Mouse (Mus musculus): ENCODE results near the gene Hacl1.

The Hacl1 gene

GRCm38 (mm10) chr14:31662555-31663211 lies 21.6 kb upstream of the Hacl1 start:
- peak; percentile 52 for DNase-seq (ENCODE audit: low spot score)

- DNase-seq (ENCODE audit: low spot score), result peak; percentile 82
Observed at GRCm38 (mm10) chr14:31661671-31662554, 20.8 kb upstream of the Hacl1 start.

GRCm38 (mm10) chr14:31660312-31661093 lies 19.4 kb upstream of the Hacl1 start:
- no peak for DNase-seq (ENCODE audit: low spot score)

GRCm38 (mm10) chr14:31659501-31660181 lies 18.6 kb upstream of the Hacl1 start:
- peak; percentile 39 for DNase-seq (ENCODE audit: low spot score)

DNA sequence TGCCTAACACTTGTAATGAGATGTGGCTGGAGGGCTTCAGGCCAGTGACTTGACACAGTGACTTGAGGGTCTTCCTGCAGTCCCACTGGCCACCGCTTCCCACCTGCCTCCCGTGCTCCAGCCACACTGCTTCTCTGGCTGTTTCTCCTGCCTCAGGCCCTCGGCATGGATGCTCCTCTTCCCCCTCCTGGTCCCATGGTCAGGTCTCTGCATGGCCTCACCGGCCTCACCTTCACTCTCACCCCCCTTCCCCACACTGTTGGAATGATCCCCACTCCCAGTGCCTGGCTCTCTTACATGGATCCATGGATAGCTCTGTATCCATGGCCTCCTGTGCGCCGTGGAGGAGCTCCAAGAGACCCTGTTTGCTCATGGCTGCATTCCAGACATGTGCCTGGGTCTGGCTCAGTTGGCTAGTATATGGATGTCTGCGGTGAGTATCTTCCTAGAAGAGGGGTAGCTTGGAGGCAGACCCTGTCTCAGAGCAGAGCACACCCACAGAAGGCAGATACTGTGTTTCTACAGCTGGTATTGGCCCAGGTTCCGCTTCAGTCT lies 17.1 kb upstream of the Hacl1 start:
- no peak for DNase-seq (ENCODE audit: low spot score)

DNA sequence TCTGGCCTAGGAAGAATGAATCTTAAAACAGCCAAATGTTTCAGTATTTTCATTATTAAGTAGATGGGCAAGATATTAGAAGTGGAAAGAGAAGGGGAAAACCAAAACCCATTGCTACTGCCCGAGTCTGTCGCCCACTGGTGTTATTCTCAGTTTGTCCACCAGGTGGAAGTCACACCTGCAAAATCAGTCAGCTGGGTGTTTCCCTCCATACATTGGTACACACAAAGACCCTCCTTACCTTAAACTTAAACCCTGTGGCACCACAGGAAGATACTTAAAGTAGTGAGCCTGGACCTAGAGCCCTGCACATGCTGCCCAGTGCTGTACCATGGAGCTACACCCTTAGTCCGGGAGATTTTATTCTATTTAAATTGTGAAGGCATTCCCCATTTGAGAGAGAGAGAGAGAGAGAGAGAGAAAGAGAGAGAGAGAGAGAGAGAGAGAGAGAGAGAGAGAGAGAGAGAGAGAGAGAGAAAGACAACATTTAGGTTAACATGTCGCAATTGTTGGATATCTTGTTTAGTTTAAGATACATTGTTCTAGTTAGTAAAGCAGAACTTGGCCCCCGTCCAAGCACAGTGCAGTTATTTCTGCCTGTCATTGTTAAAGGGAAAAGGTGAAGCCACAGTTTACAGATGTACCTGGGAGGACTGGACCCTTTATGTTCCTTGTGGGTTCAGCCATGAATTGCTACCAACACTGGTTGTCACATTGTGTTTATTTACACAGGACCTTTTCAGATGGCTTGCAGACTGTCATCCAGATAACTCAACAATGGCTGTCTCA lies 16.0 kb upstream of the Hacl1 start:
- DNase-seq (ENCODE audit: low spot score), result peak; percentile 61

DNA sequence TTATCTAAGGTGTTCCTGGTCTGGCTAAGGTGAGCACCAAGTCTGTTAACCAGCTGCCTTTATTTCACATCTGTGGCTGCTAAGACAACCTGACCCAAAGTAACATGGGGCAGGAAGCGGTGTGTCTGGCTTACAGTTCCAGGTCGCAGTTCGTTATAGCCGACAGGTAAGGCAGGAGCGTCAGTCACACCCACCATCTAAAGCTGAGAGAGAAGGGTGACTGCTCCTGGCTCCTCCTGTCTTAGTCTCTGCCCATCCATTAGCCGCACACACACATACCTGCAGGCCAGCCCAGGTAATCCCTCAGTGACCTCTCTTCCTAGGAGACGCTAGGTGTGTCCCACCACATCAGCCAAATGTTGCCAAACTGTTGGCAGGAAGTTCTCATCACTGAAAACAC lies 15.3 kb upstream of the Hacl1 start:
- DNase-seq (ENCODE audit: low spot score), result no peak

- DNase-seq (ENCODE audit: low spot score), result no peak
Observed at GRCm38 (mm10) chr14:31655406-31655805, 14.3 kb upstream of the Hacl1 start.

DNA sequence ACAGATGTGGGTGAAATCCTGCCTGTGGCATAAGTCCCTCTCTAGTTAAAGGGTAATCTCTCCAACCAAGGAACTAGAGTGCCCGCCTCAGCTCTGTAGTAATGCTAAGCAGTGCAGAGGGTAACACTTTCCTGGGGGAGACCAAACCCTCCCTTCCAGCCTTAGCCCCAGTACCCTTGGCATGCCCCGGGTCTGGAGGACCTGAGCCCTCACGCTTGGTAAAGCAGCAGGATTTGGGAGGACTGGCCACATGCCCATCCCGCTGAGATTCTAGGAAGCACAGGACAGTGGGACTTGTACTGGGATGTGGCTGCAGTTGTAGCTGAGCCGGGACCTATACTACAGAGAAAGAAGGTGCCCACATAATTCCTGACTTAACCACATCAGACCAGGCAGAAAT lies 13.7 kb upstream of the Hacl1 start:
- peak; percentile 28 for DNase-seq (ENCODE audit: low spot score)

- no peak for DNase-seq (ENCODE audit: low spot score)
Observed at GRCm38 (mm10) chr14:31653101-31653875, 12.2 kb upstream of the Hacl1 start.

DNA sequence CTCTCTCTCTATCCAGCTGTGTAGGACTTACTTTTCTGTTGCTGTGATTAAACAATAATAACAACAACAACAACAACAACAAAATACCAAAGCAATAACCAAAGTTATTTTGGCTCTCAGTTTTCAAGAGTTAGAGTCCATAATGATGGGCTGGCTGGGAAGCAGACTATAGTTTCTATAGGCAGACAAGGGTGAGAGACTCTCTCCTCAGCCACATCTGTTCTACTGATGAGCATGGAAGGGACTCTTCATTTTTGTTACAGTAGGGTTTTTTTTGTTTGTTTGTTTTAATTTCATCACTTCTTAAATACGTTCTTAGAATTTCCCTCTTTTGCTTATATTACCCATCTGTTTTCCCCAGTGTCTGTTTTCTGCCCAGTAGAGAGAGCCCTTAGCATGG lies 11.5 kb upstream of the Hacl1 start:
- DNase-seq (ENCODE audit: low spot score), result no peak

- DNase-seq (ENCODE audit: low spot score), result no peak
Observed at GRCm38 (mm10) chr14:31652106-31652505, 11.0 kb upstream of the Hacl1 start.

- DNase-seq (ENCODE audit: low spot score), result no peak
Observed at GRCm38 (mm10) chr14:31651206-31651605, 10.1 kb upstream of the Hacl1 start.

DNA sequence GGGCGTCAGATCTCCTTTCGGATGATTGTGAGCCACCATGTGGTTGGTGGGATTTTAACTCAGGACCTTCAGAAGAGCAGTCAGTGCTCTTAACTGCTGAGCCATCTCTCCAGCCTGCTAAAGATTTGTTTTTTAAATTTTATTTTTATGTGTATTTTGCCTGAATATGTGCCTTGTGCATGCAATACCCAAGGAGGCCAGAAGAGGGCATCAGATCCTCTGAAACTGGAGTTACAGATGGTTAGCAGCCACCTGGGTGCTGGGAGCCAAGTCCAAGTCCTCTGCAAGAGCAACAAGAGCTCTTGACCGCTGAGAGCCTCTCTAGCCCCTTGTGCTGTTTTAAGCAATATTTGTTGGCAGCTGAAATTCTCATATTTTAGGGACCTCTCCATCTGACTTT lies 9.3 kb upstream of the Hacl1 start:
- DNase-seq (ENCODE audit: low spot score), result no peak

DNA sequence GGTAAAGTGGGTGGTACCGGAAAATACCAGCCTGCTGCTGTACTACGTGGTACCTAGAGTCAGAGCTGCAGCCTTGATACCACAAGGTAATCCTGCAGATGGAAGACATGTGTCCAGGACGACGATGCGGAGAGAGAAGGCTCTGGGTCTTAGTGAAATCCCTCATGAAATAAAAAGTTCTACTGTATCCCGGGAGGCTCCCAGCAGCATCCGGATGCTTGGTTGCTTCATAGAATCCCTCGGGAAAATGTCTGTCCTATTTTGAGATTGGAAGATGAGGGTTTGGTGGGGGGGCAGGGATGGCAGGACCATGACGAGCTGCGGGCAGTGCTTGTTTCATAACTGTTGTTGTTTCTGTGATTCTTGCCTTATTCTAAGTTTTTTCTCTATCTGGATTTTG lies 6.9 kb upstream of the Hacl1 start:
- DNase-seq (ENCODE audit: low spot score), result no peak

GRCm38 (mm10) chr14:31645920-31646319 lies 4.8 kb upstream of the Hacl1 start:
- no peak for DNase-seq (ENCODE audit: low spot score)

GRCm38 (mm10) chr14:31644931-31645547 lies 4.0 kb upstream of the Hacl1 start:
- DNase-seq (ENCODE audit: low spot score), result no peak

DNA sequence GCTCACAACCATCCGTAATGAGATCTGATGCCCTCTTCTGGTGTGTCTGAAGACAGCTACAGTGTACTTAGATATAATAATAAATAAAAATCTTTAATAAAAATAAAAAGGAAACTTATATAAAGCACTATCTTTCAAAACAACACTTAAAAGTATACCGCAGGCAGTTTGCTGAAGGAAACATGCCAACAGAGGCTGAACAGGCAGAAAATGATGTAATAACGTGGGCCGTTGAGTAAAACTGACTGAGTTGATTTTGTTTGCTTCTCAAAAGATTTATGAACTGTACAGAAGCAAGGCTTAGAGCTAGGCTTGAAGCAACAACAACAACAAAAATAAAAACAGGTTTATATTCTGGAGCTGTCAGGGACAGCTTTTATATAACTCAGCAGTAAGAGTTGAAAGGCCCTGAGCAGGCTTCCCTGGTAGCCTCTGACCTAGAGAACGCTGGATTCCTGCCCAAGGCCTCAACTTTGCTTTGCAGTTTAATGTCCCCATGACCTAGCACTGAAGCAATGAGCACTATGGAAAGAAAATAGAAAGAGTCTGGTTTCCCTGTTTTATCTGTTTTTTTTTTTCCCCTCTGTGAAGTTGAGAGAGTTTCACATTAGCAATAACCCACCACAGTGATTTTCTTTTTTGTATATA lies 3.2 kb upstream of the Hacl1 start:
- DNase-seq (ENCODE audit: low spot score), result peak; percentile 66

- no peak for DNase-seq (ENCODE audit: low spot score)
Observed at GRCm38 (mm10) chr14:31641506-31642155, 545 bp upstream of the Hacl1 start.
